Mouse (Mus musculus) ovary, postnatal 36 days (tissue): ENCODE results near the gene Ablim1.

Experiments
- DNase-seq: peaks from one replicate; pipeline ENCODE4 v3.0.0; 2022; ENCODE audit warnings: low spot score, mixed read lengths

The Ablim1 gene

DNA sequence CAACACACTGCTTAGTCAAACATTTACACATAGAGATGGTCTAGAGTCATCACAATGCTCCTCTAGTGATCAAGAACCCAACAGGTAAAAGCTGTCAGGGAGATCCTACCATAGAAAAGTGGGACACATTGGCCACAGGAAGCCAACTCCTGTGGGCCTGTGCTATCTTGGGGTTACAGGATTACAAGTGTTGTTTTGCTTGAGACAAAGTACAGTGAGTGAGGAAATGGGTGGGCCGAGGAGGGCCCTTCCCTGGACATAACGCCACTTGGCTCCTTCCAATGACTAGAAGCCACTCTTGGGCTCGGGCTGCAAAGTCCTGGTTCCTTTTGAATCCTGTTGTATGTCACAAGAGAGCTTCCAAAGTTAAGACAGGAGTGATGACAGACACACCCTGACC is 129.7 kb downstream of the Ablim1 start:
- DNase-seq = no peak

DNA sequence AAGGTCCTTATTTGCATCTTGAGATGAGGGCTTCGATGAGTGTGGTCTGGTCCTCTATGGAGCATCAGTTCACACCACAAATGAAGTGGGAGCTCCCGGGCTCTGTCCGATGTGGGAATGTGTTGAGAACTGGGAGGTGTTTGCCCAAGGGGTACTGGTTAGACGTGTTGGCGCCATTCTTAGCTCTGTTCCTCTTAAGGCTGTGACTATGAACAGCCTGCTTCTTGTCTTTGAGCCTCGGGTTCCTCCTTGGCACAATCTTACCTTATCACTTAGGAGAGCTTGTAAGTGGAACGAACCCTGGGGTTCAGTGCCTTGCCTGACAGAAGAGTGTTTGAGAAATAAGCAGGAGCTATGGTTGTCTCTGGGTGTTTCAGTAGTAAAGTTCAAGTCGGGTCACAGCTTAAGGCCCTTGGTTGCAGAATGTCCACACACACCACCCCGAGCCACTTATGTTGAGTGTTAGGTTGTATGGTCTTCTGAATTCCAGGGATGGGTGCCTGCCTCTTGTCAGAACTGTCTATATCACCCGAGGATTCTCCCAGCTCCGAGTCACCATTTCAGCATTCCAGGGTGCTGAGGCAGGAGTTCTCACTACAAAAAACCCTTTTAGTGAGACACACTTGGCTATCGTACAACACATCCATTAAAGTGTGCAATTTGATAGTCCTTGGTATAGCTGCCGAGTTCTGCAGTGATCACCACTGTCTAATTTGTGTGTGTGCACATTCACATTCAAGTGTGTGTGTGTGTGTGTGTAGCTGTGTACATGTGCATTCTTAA is 131.6 kb downstream of the Ablim1 start:
- DNase-seq = no peak

DNA sequence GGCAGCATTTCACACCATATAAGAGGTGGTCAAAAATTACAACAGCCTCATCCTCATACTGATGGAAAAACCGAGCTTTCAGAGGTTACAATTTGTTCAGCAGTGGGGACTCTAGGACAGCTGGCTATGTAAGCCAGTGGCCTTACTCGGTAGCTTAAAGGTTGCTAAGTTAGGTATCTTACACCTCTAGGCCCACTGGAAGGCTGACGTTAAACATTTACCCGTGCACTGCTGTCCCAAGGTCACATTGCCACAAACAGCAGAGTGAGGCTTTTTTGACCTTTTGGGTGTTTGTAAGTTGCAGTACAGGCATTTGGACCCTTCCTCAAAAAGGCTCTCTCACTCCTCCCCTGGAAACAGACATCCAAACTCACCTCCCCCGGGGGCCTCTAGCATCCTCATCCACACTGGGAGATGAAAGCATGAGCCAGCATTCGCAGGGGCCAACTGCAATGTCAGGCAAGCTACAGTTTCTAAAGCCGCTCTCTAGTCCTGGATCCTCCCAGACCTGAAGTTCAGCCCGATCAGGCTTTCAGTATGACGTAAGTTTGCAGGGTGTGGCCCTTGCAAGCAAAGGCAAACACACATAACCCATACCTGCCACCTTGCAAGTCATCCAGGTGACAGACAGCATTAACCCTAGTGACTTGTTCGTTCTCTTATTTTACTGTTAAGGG is 132.7 kb downstream of the Ablim1 start:
- no peak for DNase-seq

DNA sequence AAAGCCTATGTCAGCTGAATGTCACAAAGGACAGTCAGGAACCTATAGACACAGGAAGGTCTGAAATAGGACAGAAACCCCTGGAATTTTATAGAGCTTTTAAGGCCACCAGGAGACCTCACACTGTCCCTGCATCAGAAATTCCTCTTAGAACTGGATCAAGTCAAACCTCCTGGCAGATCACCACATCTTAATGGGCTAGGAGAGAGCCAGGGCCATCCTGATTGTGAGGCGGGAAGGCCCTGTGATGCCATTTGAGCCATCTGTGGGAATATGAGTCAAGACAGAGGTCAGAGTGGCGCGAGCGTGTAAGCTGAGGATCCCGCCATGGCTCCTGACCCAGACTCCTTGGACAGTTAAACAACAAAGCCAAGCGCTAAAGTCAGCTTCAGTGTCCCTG is 133.4 kb downstream of the Ablim1 start:
- DNase-seq = no peak

DNA sequence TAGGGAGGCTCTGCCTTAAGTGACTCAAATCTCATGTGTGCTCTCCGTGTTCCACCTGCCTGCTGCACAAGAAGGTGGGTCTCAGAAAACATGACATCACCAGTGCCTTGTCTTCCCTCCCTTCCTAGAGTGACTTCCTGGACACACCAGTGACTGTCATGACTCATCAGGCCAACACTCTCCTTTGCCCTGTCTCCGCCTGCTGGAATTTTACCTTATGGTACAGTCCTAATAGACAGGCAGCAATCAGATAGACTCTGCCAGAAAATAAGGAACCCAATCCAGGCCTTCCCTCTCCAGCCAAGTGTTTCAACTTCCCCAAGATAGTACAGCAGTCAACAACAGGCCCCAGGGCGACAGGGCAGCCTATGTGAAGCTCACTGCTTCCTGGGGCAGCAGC is 133.8 kb downstream of the Ablim1 start:
- no peak for DNase-seq

DNA sequence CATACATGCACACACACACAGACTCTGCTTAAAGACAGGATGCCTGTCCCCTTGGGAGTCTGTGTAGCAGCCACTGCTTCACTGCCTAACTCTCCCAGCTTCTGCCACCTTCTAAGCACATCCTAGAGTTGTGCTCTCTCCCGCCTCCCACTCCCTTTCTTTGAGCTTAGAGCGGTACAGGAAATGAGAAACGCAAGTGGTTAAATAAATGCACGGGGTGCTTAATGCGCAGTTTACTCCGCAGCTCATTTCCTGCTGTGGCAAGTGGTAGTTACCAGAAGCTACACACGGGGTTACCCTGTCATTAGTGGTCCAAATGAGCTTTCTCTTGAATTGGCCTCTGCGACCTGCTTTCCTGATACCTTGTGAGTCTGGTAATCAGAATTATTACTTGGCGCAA is 134.4 kb downstream of the Ablim1 start:
- no peak for DNase-seq

DNA sequence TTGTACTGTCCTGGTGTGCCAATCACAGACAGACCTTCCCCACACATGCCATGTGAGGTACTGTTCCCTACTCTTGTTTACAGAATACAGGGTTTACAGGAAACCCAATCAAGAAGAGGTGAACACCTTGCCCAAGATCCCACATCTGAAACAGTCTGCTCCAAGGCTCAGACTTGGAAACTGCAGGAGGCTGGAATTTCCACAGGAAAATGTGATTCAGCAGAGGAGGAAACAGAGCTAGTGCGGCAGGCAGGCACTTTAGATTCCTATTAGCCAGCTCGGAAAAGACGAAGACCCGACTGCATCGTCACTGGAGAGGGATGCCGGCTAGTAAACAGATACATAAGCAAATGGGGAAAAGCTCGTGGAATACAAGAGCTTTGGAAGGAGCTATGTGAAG is 135.4 kb downstream of the Ablim1 start:
- no peak for DNase-seq

DNA sequence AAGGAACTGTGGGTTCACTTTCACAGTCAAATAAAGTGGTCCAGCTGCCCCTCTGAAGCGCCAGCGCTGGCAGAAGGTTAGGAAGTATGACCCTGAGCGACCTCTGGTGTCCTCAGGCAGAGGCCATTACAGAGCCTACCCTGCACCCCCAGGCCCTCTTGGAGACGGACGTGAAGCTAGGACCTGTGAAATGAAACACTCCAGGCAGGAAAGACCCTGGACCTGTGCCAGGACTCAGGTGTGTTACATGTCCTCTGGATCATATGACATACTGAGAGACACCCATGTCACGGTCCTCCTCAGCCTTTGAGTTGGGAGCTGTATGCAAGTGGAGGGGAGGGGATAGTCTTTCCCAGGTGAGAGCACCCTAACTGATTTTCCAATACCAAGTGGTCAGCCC is 137.4 kb downstream of the Ablim1 start:
- no peak for DNase-seq

DNA sequence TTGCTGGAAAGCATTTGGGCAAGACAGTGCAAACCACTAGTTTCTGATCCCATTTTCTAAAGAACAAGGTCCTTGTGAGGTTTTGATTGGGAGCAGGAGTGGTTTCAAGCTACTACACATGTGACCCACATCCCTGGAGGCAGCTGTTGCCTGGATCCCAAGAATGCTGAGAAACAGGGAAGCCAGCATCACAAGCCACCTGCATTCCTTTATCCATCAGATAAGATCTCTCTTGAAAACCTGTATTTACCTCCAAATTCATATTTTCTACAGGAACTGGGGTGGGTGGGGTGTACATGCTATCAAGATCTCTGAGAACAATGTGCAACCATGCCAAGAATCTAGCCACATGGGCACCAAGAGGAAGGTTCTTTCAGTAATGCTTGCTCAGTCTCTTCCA is 139.6 kb downstream of the Ablim1 start:
- DNase-seq = no peak

DNA sequence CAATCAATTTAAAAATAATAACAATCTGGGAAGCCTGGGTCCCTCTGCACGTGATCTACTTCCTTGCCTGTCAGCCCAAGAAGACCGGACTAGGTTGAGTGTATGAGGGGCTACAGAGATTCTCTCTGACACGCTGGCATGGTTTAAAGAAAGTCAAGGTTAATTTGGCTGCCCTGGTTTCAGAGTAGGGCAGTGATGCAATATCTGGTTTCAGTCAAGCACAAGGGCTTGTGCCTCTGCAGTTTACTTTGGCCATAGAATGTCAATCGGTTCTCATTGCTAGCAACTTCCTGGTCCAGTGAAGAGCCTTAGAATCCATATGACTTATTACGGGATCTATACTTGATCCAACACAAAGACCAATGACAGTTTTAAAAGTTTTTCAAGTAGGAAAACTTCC is 140.2 kb downstream of the Ablim1 start:
- DNase-seq = no peak

DNA sequence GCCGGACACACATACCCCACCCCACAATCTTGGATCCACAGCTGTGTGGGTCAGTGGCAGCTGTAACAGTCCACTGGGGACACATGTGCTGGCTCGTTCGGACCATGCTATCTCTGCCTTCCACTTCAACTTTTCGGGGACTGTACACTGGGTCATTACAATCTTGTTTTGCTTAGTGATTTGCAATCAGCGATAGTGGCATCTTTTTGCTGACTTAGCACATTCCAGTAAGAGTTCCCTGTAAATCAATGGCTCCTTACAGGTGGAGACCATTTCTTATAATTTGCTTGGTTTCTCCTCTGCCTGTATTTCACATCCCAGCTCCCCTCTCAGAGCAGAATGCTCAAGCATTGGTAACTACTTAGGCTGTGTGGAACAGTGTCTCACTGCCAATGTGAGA is 140.7 kb downstream of the Ablim1 start:
- DNase-seq = no peak

DNA sequence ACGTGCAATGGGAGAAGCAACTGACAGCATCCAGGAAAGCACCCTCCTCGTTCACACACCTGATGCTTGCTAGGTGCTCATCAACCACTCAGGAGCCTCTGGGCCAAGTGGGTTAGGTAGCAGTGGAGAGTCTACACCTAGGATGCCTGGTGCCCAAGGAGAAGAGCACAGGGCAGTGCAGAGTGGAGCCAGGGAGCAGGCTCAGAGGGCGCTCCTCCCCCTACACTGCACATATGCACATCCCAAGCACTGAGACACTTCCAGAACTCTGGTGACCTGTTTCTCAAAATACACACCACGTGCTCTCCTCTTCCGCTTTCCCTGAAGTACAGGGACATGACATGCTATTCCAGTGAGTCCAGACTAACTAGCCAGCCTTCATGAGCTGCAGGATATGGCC is 142.4 kb downstream of the Ablim1 start:
- no peak for DNase-seq

DNA sequence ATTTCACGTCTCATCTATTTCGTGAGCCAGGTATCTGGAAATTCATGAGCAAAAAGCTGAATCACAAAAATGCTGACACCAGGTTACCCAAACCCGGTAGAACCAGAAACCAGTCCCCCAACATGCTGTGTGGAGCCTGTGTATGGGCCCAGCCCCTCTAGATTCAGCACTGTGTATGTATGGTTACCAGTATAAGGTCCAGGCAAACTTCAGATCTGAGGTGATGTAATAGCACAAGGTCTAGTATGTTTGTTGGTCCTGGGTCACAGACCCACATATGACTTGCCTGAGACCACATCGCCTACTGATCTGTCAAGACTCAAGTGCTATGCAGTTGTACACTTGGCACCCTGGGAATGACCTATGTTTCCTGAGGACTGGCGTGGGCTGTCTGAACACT is 143.8 kb downstream of the Ablim1 start:
- no peak for DNase-seq

DNA sequence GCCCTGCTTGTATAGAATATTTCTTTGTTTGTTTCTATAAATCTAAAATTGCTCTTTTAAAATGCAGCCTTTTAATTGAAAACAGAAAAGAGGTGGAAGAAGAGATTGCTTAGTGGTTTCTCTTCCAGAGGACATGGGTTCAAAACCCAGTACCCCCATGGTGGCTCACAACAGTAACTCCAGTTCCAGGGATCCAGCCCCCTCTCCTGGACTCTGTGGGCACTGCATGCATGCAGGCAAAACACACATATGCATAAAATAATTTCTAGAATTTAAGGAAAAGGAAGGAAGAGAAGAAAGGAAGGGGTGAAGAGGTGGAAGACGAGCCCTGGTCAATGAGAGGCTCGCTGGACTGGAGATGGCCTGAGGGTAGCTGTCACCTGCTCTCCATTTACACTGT is 145.2 kb downstream of the Ablim1 start:
- no peak for DNase-seq

DNA sequence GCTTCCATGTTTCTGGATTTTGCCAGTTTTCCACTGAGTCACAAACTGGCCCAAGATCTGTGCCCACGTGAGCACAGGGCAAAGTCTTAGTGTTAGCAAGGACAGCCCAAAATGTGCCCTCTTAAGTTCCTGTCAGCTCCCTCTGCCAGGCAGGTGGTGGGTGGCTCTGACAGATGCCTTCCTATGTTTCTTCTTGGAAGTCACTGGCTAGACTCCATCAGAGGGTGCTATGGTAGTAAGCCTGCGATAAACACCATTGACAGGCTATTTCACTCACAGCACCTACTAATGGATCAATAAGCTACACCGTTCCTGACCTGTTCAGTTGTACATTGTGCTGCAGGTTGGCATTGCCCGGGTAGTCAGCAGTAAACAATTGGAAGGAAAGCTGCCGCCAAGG is 147.0 kb downstream of the Ablim1 start:
- no peak for DNase-seq

DNA sequence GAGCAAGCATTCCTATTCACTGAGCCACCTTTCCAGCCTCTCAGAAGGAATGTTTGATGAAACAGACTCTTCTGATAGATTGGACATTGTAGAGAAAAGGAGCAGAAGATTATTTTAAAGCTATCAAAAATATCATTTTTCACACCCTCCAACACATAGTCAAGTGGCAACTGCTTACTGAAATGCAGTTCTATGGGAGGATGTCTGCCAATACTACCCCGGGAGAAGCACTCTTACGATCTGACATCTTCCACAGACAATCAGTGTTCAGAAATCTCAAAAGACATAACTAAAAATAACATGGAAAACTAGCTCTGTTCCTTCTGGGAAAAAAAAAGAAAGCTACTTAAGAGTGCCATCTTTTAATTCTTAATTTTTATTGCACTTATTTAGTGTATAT is 149.8 kb downstream of the Ablim1 start:
- no peak for DNase-seq

DNA sequence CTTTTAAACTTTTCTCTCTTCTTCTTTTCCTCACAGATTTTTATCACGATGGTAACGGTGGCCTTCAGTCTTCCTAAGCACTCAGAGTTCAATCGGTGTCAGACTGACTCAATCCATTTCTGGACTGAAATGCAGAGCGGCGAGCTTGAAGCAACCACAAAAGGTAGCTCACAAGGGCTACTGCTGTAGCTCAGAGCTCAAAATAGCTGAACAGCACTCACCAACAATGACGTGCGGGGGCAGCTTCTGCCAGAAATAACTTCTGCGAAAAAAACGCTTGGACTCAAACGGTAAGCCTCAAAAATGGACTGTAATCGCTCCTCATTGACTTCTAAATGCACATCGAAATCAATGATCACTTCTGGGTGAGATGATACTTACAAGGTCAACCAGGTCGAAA is 151.4 kb downstream of the Ablim1 start:
- no peak for DNase-seq

DNA sequence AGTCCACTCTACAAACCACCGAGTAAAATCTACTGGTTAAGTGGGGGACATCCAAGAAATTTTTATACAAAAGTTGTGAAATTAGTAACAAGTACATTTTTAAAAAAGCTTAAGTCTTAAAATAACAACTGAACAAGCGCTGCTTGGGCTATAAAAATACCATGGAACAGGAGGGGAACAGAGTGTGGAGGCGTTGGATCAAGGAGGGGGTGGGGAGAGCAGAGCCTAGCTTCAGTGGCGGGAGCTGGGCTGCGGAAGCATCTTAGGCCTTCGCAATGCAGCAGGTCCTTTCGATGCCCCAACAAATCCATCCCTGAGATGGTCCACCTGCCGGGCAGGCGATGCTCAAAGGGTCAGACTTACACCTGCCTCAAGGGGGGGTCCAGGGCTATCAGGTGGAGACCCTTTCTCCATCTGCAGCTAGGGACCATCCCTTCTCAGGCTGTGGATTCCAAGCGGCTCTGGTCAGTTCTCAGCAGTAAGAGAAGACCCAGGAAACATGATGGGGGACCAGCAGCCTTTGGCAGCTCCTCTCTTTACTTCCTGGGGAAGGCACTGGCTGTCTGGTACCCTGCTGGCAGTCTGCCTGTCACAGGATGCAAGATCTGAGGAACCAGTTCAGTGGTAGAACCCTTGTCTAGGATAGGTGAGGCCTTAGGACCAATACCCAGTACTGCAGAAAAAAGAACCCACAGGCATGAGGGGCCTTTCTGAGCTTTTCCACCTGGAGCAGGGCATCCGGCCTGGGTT is 152.6 kb downstream of the Ablim1 start:
- DNase-seq = no peak

DNA sequence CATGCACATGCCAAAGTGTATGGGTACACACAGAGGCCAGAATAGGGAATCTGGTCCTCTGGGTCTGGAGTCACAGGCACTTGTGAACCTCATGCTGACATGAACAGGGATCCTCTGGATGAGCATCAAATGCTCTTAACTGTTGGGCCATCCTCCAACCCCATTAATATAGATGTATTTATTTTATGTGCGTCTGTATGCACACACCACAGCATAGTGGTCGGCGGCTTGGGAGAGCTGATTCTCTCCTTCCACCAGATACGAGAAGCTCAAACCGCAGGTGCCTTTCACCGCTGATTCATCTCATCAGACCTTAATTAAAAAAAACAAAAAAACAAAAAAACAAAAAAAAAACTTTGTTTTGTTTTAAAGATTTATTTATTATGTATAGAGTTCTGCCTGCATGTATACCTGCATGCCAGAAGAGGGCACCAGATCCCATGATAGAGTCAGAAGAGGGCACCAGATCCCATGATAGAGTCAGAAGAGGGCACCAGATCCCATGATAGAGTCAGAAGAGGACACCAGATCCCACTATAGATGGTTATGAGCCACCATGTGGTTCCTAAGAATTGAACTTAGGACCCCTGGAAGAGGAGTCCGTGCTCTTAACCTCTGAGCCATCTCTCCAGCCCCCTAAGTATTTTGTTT is 153.6 kb downstream of the Ablim1 start:
- no peak for DNase-seq

DNA sequence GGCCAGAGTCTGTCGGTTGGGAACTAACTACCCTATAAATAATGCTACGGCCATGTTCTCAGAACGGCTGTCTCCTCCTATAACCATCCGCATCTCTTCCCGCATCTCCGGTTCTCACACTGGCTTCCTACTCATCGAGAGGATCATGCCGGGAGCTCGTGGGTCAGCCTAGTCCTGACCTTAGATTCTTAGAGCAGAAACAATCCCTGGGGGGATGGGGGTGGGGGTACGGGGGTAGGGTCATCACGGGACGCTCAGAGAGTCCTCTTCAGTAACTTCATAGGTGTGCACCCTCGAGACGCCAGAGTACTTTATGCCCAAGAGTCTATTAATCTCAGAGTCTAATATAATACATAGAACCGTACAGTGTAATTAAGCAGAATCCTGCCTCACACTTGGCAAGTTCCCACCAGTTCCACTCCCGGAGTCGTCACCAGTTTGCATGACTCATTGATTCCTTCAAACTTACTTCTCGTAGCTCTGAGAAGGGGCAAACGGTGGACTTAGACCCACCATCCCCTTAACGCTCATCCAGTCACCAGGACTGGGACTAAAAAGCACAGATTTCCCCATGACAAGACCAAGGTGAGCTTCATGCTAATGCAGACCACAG is 156.9 kb downstream of the Ablim1 start:
- DNase-seq = no peak

DNA sequence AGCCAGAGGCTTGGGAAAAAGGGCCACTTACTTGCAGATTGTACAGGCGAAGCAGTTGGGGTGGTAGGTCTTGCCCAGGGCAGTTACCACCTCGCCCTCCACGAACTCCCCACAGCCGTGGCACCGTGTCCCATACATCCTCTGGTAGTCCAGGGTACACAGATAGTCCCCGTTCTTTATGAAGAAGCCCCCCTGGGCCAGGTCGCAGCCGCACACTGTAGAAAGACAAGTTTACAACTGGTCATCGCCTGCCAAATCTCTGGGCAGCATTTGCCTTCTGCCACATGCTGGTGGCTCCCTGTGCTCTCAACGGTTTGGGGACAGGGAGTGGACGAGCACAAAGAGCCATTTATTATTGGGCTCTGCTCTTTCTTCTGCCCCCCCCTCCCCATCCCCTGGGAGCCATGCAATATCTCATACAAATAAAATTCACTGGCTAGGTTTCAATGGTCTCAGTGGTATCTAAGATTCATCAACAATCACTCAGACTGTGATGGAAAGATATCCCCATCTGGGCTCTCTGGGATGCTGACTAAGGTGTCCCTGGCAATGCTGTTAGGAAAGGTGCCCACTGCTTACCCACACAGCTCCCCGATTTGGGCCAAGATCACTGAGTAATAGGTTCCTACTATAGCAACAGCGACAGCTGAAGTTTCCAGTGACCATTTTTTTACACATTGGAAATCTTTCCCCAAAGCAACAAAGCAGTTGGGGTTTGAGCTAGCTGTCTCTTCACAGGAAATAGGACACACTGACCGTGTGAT is 159.4 kb downstream of the Ablim1 start:
- DNase-seq = no peak

DNA sequence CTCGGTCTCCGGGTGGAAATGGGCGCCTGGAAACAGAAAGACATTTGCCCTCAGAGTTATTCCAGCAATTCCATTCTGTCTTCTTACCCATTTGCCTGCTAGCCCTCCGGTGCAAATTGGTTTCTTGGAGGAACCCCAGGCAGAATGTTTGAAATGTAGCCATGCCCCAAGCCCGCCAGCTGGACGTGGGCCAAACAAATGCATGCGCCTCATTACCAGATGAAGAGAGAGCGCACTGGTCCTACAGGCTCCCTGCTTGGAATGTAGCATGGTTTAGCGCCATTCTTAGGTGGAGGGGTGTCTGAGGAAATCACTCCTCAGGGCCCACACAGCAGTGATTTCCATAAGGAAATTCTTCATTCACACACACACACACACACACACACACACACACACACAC is 162.4 kb downstream of the Ablim1 start:
- peak; percentile 51 for DNase-seq
